Mouse (Mus musculus) thymus, postnatal 4 days (tissue): ENCODE measurements around the gene Ccdc124.
"Not testable (repeated sequence)": the region's sequence is repeated elsewhere in the genome, so short reads cannot be mapped to it uniquely, and the experiment has no call there.

Experiments
- DNase-seq: peaks from one replicate; pipeline ENCODE4 v3.0.0; 2021

Gene Ccdc124

DNA sequence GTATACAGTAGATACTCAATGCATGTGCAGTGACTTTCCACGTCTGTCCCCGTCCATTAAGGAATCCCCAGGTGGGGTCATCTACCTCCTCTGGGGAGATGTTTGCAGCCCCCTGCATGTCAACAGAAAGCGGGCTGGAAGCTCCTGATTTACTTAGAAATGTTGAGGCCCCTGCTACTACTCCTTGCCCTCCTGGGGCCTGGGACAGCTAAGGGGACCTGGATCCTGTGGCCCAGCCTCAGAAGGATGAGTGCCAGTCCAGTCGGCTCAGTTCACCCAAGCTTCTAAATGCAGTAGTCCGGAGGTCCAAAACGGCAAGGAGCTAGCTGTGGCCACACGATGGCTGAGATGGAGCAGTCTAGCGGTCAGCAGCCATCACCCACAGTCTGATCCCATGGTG, 29.8 kb downstream of the Ccdc124 start:
- no peak for DNase-seq

DNA sequence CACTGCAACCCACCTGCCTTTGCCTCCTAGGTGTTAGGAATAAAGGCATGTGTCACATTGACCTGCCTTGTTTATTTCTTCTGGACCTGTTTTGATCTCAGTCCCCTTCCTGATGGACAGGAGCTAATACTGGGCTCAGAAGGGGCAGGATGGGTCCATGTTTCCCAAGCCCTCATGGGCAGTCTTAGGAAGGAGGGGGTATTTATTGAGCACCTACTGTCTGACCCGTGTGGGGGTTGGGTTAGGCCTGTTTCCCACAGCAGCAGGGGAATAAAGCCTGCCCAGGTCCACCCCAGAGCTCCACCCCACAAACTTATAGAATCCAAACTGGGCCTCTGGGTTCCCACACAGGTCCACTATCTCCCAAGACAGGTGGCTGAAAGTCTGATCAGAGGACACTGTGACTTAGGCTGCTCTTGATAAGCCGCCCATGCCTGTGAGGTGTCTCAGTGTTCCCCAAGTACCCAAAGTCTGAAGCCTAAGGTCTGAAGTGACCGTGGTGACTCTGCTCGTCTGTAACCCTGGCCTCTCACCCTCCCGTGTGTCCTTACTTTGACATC, 30.4 kb downstream of the Ccdc124 start:
- no peak for DNase-seq

DNA sequence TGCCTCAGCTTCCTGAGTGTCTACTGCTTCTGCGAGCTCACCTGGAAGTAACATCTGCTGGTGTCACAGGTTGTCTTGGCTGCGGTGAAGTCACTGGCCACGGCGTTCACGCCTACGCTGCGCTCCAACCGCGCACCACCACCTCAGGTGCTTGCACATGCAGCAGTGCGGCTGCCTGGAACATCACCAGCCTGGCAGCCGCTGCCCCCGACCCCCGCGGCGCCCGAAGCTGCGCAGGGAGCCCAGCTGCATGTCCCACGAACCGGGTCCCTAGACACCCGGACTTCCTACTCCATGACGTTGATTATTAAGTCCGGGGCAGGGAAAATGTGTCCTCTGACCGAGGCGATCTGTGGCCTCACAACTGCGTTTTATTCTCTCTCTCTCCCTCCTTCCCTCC, 31.3 kb downstream of the Ccdc124 start:
- DNase-seq, result no peak

DNA sequence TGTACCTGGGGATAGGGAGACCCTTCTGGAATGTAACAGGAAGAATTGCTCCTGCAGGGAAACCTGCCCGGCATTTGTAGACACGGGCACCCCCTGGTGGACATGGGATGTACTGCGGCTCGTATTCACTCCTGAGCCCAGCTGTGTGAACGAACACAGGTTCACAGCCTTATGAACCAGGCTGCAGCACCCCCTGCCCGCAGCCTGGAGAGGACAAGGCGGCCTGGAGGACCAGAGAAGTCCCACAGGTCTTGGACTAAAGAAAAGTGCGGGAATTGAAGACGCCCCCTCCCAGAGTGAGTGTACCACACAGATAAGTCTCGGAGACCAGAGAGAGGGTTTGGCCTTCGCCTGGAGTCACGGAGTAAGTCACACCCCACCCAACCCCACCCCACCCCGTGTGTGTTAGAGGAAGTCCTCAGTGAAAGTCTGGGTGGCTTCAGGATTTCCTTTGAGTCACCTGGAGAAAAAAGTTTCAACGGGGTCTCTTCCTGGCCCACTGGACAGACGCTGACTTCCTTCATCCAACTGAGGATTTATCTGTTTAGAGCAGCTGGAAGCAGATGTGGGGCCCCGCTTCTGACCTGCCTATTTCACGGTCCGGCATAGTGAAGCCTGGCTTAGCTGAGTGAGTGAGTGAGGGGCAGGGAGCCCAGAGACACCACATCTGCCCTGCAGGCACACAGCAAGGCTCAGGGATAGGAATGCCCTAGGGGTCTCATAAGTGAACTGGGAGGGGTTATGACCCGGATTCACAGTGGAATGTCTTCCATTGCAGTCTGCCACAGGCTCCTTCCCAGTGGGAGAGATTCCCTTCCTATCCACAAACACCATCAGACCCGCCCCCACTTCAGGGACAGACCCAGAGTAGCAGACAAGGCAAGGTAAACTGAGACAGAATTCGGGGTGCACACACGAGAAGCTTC, 32.3 kb downstream of the Ccdc124 start:
- DNase-seq, result peak; percentile 94

DNA sequence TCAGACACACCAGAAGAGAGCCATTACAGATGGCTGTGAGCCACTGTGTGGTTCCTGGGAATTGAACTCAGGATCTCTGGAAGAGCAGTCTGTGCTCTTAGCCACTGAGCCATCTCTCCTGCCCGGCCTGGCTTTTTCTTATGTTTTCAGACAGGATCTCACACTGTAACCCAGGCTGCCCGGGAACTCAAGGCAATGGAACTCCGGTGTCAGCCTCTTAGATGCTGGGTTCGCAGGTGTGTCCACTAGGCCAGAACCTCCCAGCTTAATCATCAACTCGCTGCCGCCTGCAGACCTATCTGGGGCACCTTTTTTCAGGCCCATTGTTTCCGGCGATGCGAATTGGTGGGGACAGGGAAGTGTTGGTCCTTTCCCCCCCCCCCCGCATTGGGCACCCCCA, 33.1 kb downstream of the Ccdc124 start:
- peak; percentile 32 for DNase-seq

DNA sequence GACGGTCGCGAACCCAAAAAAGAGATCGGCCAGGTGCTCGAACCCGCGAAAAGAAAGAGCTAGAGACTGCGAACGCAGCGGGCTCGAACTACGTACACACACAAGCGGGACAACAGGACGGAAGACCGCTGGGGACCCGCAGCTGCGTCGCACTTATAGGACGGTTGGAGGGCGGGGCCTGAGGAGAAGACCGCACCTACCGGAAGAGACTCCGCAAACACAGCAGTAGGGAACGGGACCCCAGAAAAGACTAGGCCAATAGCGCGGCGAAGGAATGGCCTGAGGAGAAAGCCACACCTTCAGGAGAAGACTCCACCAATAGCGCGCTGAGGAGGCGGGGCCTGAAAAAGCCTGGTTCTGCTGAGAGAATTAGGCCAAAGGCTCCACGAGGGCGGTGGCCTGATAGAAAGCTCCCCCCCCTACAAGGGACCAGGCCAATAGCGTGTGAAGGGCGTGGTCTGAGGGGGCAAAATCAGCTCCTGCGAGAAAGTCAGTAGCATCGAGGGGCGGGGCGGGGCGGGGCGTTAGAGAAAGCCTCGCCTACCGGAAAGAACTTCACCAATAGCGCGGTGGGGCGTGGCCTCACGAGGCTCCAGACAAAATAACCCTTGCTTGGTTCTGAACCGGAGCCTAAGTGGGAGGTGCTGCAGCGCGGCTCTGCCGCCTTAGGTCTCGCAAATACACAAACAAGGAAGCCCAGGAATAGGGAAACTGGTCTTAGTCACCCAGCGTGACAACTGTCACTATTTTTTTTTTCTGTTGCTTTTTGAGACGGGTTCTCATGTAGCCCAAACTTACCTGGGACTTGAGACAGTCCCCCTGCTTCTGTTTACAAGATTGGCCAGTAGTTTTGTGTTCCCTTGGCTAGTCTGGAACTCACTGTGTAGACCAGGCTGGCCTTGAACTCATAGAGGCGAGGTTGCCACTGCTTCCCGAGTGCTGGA, 34.1 kb downstream of the Ccdc124 start, which contains the start of gene Arrdc2:
TSS of gene Arrdc2 (minus strand) at position 313 of the 944 bp plus-strand sequence.
- DNase-seq, result peak; percentile 99

DNA sequence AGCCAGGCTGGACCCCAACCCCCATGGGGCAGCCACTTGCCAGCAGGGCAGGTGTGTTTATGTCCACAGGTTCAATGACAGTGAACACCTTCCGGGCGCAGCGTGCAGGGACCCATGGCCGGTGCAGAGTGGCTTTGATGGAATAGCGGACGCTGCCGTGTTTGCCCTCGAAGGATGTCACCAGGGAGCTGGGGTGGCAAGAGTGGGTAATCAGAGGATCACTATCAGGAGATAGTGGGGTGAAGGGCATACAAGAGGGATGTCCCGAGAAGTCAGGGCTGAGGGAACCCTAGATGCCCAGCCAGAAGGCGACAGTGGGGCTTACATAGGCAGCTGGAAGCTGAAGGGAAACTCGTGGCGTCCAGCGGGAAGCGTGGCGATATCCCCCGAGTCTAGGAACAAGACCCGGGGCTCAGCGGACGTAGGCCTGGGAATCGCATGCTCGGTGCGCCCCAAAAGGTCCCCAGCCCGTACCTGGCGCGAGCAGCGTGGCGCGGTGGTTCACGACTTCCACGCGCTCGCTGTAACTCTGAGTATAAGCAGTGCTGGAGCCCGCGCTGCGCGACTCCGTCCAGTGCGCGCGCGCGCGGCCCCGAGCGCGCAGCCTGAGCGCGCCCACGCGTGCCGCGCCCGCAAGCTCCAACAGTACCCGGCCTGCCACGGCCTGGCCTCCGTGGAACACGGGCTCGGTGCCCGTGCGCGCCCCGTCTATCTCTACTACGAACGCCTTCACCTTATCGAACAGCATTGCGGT, 34.9 kb downstream of the Ccdc124 start:
- no peak for DNase-seq

DNA sequence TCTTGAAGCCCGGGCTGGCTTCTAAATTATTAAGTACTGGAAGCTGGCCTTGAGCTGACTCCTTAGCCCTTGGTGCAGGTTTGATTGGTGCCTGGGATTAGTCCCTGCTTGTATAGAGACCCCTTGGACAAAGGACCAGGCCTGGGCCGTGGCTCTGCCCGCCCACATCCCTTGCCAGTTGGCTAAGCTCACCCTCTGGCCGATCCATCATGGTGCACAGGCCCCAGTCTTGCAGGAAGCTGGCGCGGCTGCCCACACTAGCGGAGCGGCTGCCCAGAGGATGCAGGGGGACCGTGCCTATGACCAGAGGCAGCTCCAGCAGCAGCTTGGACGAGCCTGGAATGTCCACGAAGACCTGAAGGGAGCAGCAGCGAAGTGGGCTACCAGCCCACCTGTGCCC, 37.1 kb downstream of the Ccdc124 start:
- no peak for DNase-seq

DNA sequence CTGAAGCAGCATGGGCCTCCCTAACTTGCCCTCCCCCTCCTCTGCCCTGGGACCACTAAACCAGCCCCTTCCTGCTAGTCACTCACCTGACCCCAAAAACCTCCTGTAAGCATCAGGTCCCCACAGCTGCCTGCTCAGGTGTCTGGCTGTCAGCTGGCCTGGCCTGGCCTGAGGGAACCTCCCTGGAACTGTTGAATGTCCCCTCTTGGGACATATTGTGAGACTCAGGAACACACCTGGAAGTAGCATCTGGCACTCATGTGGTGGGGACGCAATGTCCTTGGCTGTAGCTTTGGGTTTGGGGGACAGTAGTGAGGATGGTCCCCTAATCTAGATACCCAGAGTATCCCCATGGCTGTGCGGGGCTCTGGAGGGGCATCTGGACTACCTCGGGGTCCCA, 39.7 kb downstream of the Ccdc124 start:
- DNase-seq, result no peak

DNA sequence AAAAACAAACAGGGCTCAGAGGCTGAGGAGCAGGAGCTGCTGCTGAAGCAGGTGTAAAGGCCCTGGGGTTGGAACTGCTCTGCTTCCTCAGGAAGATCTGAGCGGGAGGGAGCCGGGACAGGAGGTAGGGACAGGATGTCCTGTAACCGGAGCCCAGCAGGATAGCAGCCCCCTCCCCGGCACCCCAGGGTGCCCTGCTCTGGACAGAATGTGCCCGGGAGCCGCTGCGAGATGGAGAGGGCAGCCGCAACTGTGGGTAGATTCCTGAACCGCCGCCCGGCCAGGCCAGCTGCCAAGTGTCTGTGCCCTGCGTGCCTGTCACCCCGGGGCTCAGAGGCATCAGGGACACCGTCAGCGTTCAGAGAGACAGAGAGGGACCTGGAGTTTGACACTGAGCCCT, 40.2 kb downstream of the Ccdc124 start:
- peak; percentile 28 for DNase-seq

DNA sequence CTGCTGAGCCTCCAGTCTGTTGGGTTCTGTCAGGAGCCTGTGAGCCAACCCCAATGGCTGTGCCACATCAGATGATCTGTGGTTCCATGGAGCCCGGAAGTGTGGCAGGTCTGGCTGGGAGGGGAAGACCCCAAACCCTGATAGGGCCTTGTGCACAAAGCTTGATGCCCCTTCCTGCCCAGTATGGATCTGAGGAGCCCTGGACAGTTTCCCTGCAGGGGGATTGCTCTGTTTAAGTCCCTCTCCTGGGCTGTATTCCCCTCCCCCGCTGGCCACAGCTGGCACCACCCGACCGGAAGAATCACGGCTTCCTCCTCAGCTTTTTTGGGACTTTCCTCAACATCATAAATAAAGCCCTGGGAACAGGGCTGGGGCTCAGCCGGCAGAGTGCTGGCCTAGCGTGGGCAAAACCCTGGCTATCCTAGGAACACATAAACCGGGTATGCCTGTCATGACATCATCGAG, 40.7 kb downstream of the Ccdc124 start:
- peak; percentile 58 for DNase-seq

DNA sequence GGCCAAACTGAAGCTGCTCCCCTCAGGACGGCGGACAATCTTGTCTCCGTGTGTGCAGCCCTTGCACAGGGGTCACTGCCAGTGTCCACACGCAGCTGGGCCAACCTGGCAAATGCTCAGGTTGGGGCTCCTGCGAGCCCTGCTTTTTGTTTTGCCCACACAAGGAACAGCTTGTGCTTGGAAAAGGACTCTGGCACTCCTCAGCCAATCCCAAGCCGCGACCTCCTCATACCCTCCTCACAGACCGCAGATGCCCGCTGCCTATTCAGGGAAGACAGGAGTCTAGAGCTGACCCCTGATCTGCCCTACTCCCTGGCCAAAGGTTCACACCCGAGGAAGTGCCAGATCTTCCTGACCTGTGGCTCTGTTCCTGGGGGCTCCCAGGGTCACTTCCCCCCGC, 41.4 kb downstream of the Ccdc124 start:
- DNase-seq, result no peak

DNA sequence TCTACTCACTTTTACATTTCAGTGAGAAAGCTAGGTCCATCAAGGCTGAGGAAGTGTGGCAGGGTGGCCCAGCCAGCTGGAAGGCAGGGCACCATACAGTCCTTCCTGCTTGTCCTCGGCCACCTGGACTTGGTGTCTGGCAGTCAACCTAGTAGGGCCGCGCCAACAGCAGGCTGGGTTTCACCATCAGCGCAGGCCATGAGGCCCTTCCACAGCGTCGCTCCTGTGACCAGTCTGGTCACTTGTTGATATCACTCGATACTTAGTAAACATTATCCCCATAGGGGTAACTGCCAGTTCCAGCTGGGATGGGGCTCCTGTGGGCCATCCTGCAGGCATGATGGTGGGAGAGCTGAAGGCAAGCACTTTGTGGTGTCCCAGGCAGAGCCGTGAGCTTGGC, 42.2 kb downstream of the Ccdc124 start:
- no peak for DNase-seq

DNA sequence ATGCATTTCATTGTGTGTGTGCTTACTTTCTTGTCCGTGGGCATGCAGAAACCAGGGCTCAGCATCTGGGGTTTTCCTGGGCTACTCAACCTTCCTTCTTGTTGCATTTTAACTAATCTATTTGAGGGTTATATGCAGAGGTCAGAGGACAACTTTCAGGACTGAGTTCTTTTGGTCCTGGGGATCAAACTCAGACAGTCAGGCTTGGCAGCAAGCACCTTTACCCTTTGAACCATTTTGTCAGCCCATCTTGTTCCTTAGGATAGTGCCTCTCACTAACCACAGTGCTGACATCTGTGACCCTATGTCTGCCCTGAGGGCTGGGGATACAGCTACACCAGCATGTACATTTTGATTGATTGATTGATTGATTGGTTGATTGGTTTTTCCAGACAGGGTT, 45.9 kb downstream of the Ccdc124 start:
- DNase-seq, result no peak

DNA sequence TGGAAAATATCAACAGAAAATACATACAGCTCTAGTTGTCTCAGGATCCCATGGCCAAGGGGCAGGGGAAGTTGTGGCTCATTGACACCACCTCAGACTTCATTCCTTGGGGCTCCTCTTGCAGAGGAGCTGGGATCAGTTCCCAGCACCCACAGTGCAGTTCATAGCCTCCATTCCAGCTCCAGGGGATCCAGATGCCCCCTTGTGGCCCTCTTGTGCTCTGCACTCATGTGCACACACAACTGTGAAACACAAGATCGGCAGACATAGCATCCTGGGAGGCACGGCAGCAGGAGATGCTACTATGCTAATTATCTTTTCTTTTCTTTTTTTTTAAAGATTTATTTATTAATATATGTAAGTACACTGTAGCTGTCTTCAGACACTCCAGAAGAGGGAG, 46.7 kb downstream of the Ccdc124 start:
- DNase-seq, result peak; percentile 39

DNA sequence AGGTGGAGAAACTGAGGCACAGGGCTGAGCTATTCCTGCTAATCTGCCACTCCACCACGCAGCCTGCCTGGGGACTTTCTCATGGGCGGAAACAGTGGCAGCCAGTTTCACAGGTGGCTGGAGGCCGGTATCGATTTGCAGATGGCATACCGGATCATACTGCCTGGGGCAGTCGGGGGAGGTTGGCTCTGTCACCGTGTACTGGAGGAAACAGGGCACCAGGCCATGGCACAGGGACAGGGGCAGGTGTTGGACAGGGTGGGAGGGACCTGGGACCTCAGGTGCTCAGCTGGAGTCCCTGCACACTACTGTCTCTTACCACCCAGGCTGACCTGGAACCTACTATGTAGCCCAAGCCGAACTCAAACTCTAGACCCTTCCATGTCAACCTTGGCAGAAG, 47.9 kb downstream of the Ccdc124 start:
- no peak for DNase-seq

DNA sequence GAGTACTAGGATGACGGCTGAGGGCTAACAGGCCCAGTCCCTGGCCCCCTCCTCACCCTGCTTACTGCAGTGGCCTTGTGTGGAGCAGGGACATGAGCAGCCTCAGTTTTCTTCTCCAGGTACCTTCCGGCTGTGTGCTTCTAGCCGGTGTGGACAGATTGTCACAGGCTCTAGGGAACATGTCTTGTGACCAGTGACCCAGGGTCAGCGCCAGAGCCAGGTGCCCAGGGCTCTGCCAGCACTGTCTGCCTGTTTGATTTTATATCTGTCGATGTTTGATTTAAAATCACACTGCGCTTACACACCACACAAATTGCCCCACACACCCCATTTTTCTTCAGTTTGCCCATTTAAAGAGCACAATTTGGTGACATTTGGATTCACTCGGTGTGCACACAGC, 49.9 kb downstream of the Ccdc124 start:
- DNase-seq, result no peak

DNA sequence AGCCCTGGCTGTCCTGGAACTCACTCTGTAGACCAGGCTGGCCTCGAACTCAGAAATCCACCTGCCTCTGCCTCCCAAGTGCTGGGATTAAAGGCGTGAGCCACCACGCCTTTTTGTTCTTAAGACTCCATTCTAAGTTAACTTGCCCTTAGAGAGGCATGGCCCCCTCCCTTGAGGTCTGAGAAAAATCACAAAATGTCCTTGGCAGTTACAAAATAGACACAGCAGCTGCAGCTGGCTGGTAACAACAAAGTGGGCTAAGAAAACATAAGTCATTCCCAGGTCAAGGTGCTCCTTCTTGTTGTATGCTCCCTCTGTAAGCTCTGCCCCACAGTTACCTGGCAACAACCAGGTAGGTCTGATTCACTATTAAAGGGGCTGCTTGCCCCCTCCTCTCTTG, 51.1 kb downstream of the Ccdc124 start:
- not testable (repeated sequence) for DNase-seq

DNA sequence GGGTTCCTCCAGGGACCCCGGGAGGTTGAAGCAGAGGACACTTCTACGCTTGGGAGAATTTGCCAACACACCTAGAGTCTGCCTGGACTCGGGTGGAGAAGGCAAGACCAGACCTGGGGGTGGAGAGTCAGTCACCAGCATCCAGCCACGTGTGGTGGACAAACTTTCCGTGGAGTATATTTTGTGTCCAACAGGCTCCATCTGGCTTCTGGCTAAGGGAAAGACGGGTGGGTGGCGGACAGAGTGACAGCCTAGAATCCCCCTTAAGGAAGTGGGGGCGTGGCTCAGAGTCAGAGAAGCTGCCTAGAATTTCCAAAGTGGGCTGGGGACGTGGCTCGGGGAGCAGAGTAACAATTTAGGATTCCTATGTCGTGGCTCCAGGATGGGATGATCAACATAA, 51.7 kb downstream of the Ccdc124 start:
- no peak for DNase-seq

DNA sequence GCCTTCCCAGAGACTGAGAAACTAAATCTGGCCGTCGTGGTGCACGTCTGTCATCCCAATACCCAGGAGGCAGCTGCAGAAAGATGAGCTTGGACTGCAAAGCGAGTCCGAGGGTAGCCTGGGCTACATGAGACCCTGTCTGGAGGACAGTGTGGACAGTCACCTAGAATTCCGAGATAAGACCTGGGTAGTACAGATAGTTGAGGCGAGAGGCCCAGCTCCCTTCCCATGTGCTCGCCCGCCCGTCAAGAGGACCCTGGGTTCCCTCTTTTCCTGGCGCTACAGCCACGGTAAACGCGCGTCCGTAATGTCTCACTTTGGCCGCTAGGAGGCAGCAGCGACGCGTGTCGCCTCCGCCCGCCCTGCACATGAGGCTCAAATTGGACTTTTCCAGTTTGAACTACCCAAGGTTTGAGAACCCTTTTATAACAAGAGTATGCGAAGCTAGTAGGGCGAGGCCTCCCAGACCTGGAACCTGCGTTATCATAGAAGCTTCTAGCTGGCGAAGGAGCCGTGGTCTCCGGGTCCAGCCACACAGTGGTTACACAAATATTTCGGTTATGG, 52.3 kb downstream of the Ccdc124 start:
- DNase-seq, result peak; percentile 85

DNA sequence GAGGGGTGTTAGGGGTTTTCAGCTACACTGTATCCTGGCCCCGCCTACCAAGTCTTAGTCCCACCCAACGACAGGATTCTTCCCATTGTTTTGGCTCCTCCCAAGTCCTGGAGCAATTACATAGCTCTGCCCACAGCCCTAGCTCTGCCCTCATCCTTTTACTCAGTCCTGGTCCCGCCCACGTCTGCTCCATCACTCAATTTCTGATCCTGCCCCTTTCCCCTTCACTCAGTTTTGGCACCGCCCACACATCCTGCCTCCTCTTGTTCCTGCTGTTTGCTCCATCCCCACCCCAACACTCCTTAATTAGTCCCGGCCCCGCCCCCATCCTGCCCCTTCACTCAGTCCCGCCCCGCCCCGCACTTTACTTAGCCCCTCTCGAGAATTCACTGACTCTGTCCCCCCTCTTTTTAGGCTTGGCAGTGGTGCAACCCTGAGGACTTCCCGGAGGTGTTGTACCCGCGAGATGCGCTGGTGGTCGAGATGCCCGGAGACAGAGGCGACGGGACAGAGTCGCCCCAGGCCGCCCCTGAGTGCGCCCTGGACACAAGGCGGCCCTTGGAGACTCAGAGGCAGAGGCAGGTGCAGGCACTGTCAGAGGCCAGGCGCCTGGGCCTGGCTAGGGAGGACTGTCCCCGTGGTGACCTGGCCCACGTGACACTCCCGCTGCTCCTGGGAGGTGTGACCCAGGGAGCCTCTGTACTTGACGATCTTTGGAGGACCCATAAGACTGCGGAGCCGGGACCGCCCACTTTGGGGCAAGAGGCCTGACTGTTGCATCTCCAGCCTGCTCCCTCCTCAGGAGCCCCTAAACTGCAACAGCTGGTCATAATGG, 53.4 kb downstream of the Ccdc124 start:
- DNase-seq, result peak; percentile 36
